Mouse (Mus musculus): Measurements from ENCODE around the gene Hps4. TPM values are rescaled to one million over a fixed set of nuclear protein-coding genes. Genes with fewer than 3 reads are reported as not detected.
A peak's percentile ranks its signal among the peaks of the same experiment; 100 is the strongest.

The Hps4 gene
- 15.2 and 15.3 TPM in 2 replicates for polyA plus RNA-seq (2015; fragmentation: Nextera tagmentation; extraction: Ambion mirVana)

DNA sequence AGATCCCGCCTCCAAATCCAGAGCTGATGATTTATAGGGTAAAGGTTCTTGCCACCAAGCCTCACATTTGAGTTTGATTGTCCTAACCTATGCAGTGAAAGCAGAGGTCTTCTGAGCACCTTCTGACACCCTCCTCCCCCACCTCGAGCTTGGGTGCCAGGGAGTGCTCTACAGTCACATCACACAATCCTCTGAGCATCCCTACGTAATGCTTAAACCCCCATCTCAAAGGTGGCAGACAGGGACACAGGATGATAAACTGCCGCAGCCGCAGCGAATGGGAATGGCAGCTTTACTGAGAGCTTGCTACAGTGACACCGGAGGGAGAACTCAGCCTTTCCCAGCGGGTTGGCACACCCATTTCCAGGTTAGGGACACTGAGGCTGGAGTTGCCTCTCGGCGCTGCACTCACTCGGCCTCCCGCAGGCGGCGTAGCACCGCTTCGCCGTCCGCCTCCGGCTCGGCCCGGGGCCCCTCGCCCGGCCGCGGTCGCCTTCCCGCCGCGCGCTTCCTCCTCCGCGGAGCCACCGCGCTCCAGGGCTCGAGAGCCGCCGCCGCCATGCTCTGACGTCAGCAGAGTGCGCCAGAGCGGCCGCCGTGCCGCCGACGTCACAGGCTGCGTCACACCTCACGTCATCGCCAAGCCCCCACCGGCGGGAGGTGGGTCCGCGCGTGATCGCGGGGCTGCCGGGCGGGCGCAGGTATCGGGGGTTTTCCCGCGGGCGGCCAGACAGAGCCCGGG, at the start of gene Hps4, which contains the start of gene Srrd:
Gene Hps4 (plus strand): TSS at position 621 of the 742 bp plus-strand sequence.
Gene Srrd (minus strand): TSS at position 578 of the 742 bp plus-strand sequence.
- Histone ChIP-seq H3K4me1 (replicated peaks; ENCODE audit: control insufficient read depth, insufficient read depth) (no peaks in the 10 kb centered on the region; the same call in 1 of the 2 replicates), H3K27me3 (ENCODE audit: control insufficient read depth, insufficient read depth, low read length) (no peaks in the 10 kb centered on the region), H3K27ac (replicated peaks) (peak within 1 kb of the TSS; percentile 87), H3K4me3 (ENCODE audit: low read depth, low read length) (peak within 1 kb of the TSS; percentile 95), H3K9ac (ENCODE audit: low read length) (peak within 1 kb of the TSS; percentile 87), H3K9me3 (ENCODE audit: control insufficient read depth, low read length) (no peaks in the 10 kb centered on the region), H3K36me3 (ENCODE audit: control insufficient read depth, insufficient read depth, low read length) (peaks cover 14% of the 10 kb centered on the region; the same call in 1 of the 2 replicates), H3K4me2 (replicated peaks; ENCODE audit: low read depth) (peak within 1 kb of the TSS; percentile 71)
- peak; percentile 85 for DNase-seq (ENCODE audit: low spot score)
- TF ChIP-seq EP300 (optimal IDR thresholded peaks at IDR 0.05) (no peak), CTCF (IDR thresholded peaks at IDR 0.05; ENCODE audit: low read depth) (no peak)
- peak; percentile 45 for ATAC-seq (ENCODE audit: low FRiP score, low TSS enrichment)
- WGBS: 2% methylated on average over 58 of the region's 64 CpGs

DNA sequence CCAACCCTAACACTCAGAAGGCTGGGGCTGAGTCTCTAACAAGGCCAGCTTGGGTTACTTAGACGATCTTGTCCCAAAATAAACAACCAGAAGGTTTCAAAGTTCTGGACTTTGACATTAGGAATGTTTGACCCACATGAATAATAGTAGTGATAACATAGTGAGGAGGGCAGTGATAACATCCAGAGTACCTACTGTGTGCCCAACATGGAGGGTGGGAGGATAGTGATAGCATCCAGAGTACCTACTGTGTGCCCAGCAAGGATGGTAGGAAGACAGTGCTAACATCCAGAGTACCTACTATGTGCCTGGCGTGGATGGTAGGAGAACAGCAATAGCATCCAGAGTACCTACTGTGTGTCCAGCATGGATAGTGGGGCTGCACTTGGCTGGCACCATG, 49.1 kb upstream of the Hps4 start:
- Histone ChIP-seq H3K4me3 (ENCODE audit: low read depth, low read length) (no peak overlapping the region), H3K4me1 (replicated peaks; ENCODE audit: control insufficient read depth, insufficient read depth) (no peaks in the 10 kb centered on the region), H3K9ac (ENCODE audit: low read length) (no peak overlapping the region), H3K9me3 (ENCODE audit: control insufficient read depth, low read length) (no peaks in the 10 kb centered on the region), H3K27me3 (ENCODE audit: control insufficient read depth, insufficient read depth, low read length) (no peaks in the 10 kb centered on the region), H3K4me2 (replicated peaks; ENCODE audit: low read depth) (no peak overlapping the region), H3K36me3 (ENCODE audit: control insufficient read depth, insufficient read depth, low read length) (no peaks in the 10 kb centered on the region), H3K27ac (replicated peaks) (no peak overlapping the region)
- ATAC-seq (ENCODE audit: low FRiP score, low TSS enrichment): no peak
- WGBS: 55% methylated on average over 2 of the region's 2 CpGs
- TF ChIP-seq CTCF (IDR thresholded peaks at IDR 0.05; ENCODE audit: low read depth) (no peak), EP300 (optimal IDR thresholded peaks at IDR 0.05) (no peak)
- DNase-seq (ENCODE audit: low spot score): no peak

DNA sequence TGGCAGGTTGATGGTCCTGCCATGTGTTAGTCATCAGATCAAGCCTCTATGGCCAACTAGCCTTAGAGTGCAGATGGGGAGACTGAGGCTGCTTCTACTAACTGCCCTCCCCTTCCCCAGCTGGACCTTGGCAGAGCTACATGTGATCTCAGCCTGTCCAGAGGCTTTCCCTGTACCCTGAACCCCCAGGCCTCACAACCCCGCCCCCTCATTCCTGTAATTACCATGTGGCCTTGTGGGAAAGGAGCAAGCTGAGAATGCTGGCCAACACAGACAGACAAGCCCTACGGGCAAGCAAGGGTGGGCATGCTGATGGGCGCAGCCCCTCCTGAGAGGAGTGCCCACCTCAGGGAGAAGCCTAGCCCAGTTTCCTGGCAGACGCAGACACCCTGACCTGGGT, 48.2 kb upstream of the Hps4 start:
- Histone ChIP-seq H3K4me2 (replicated peaks; ENCODE audit: low read depth) (no peak overlapping the region), H3K9ac (ENCODE audit: low read length) (no peak overlapping the region), H3K27me3 (ENCODE audit: control insufficient read depth, insufficient read depth, low read length) (no peaks in the 10 kb centered on the region), H3K4me1 (replicated peaks; ENCODE audit: control insufficient read depth, insufficient read depth) (no peaks in the 10 kb centered on the region), H3K27ac (replicated peaks) (no peak overlapping the region), H3K4me3 (ENCODE audit: low read depth, low read length) (no peak overlapping the region), H3K36me3 (ENCODE audit: control insufficient read depth, insufficient read depth, low read length) (no peaks in the 10 kb centered on the region), H3K9me3 (ENCODE audit: control insufficient read depth, low read length) (no peaks in the 10 kb centered on the region)
- 81% methylated on average over 4 of the region's 4 CpGs for WGBS
- ATAC-seq (ENCODE audit: low FRiP score, low TSS enrichment) (no peak), DNase-seq (ENCODE audit: low spot score) (no peak)
- TF ChIP-seq EP300 (optimal IDR thresholded peaks at IDR 0.05) (no peak), CTCF (IDR thresholded peaks at IDR 0.05; ENCODE audit: low read depth) (no peak)

DNA sequence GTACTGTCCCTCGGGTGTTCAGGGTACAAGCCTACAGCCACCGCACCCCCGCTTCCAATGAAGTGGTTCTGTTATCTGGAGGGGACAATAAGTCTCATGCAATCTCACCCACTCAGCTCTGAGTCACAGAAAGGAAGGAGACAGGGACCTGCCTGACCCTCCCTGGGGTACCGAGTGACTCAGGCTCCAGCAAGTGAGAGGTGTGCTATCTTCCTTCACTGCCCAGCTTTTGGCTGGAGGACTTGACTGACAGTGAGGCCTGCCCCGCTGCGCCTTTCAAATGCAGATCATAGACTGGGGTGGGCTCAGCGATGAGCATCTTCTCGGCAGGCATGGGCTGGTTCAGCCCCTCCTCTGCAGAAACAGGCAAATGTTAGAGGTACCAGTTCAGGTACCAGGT, 47.7 kb upstream of the Hps4 start:
- ATAC-seq (ENCODE audit: low FRiP score, low TSS enrichment) (no peak), DNase-seq (ENCODE audit: low spot score) (no peak)
- Histone ChIP-seq H3K4me2 (replicated peaks; ENCODE audit: low read depth) (no peak overlapping the region), H3K27ac (replicated peaks) (no peak overlapping the region), H3K36me3 (ENCODE audit: control insufficient read depth, insufficient read depth, low read length) (no peaks in the 10 kb centered on the region), H3K9ac (ENCODE audit: low read length) (no peak overlapping the region), H3K4me1 (replicated peaks; ENCODE audit: control insufficient read depth, insufficient read depth) (no peaks in the 10 kb centered on the region), H3K4me3 (ENCODE audit: low read depth, low read length) (no peak overlapping the region), H3K9me3 (ENCODE audit: control insufficient read depth, low read length) (no peaks in the 10 kb centered on the region), H3K27me3 (ENCODE audit: control insufficient read depth, insufficient read depth, low read length) (no peaks in the 10 kb centered on the region)
- no peak for TF ChIP-seq EP300 (optimal IDR thresholded peaks at IDR 0.05)
- TF ChIP-seq CTCF (IDR thresholded peaks at IDR 0.05; ENCODE audit: low read depth): no peak
- 64% methylated on average over 8 of the region's 8 CpGs for WGBS

DNA sequence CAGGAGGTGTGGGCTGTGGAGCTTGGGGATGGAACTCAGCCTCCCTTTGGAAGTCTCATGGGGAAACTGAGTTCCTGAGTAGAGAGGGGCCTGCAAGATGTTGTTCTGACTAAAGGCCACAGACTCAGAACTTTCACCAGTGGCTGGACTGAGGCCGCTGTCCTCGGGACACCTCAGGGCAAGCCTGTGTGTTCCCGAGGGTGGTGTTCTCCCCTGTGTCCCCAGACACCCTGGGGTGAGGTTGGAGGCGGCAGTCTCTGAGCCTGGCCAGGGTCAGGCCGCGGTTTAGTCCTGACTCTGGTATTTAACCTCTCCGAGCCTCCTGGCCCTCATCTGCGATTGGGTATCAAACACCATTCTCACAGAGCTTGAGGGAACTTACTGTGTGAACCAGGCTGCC, 47.3 kb upstream of the Hps4 start:
- H3K4me2 ChIP-seq (replicated peaks; ENCODE audit: low read depth): no peak overlapping the region
- no peaks in the 10 kb centered on the region for H3K9me3 ChIP-seq (ENCODE audit: control insufficient read depth, low read length)
- no peak overlapping the region for H3K9ac ChIP-seq (ENCODE audit: low read length)
- H3K4me1 ChIP-seq (replicated peaks; ENCODE audit: control insufficient read depth, insufficient read depth): no peaks in the 10 kb centered on the region
- H3K27me3 ChIP-seq (ENCODE audit: control insufficient read depth, insufficient read depth, low read length): no peaks in the 10 kb centered on the region
- TF ChIP-seq EP300 (optimal IDR thresholded peaks at IDR 0.05) (no peak), CTCF (IDR thresholded peaks at IDR 0.05; ENCODE audit: low read depth) (no peak)
- H3K36me3 ChIP-seq (ENCODE audit: control insufficient read depth, insufficient read depth, low read length): no peaks in the 10 kb centered on the region
- DNase-seq (ENCODE audit: low spot score) (no peak), ATAC-seq (ENCODE audit: low FRiP score, low TSS enrichment) (no peak)
- H3K27ac ChIP-seq (replicated peaks): no peak overlapping the region
- H3K4me3 ChIP-seq (ENCODE audit: low read depth, low read length): no peak overlapping the region
- WGBS: 72% methylated on average over 8 of the region's 8 CpGs

Measured in stomach, postnatal 0 days (tissue).